Mouse (Mus musculus): ENCODE results near the gene Gm45208. TPM values are rescaled to one million over a fixed set of nuclear protein-coding genes. Genes with fewer than 3 reads are reported as not detected.

The Gm45208 gene
- polyA plus RNA-seq, 1 experiment from 2014 or later: 0.34 TPM

GRCm38 (mm10) chrX:7733571-7734156 lies 11.6 kb downstream of the Gm45208 start:
- Histone ChIP-seq H3K36me3 (ENCODE audit: control insufficient read depth, insufficient read depth, low read length) (no peaks in the 10 kb centered on the region), H3K4me2 (peak overlapping the region; percentile 30), H3K27ac (ENCODE audit: low read depth, low read length) (no peak overlapping the region), H3K4me3 (ENCODE audit: low read depth, low read length) (no peak overlapping the region), H3K9me3 (replicated peaks; ENCODE audit: control insufficient read depth, low read length) (no peaks in the 10 kb centered on the region), H3K27me3 (ENCODE audit: control insufficient read depth, insufficient read depth, low read length) (no peaks in the 10 kb centered on the region), H3K9ac (ENCODE audit: low read depth, low read length) (no peak overlapping the region), H3K4me1 (ENCODE audit: control insufficient read depth, insufficient read depth, low read length) (no peaks in the 10 kb centered on the region)
- no peak for ATAC-seq (replicated peaks; ENCODE audit: insufficient number of reproducible peaks, low FRiP score, low TSS enrichment)
- 31% methylated on average over 24 of the region's 26 CpGs for WGBS (ENCODE audit: insufficient replicate concordance)

- Histone ChIP-seq H3K9me3 (replicated peaks; ENCODE audit: control insufficient read depth, low read length) (no peaks in the 10 kb centered on the region), H3K4me1 (ENCODE audit: control insufficient read depth, insufficient read depth, low read length) (no peaks in the 10 kb centered on the region), H3K9ac (ENCODE audit: low read depth, low read length) (no peak overlapping the region), H3K4me2 (no peak overlapping the region), H3K36me3 (ENCODE audit: control insufficient read depth, insufficient read depth, low read length) (no peaks in the 10 kb centered on the region), H3K27me3 (ENCODE audit: control insufficient read depth, insufficient read depth, low read length) (no peaks in the 10 kb centered on the region), H3K27ac (ENCODE audit: low read depth, low read length) (no peak overlapping the region), H3K4me3 (ENCODE audit: low read depth, low read length) (no peak overlapping the region)
- WGBS (ENCODE audit: insufficient replicate concordance): 73% methylated on average over 14 of the region's 14 CpGs
- ATAC-seq (replicated peaks; ENCODE audit: insufficient number of reproducible peaks, low FRiP score, low TSS enrichment): no peak
These were observed 17.5 kb downstream of the Gm45208 start for GRCm38 (mm10) chrX:7739336-7740081.

- no peak for ATAC-seq (replicated peaks; ENCODE audit: insufficient number of reproducible peaks, low FRiP score, low TSS enrichment)
- WGBS (ENCODE audit: insufficient replicate concordance): 46% methylated on average over 10 of the region's 10 CpGs
- H3K4me2 ChIP-seq: no peak overlapping the region
- no peaks in the 10 kb centered on the region for H3K27me3 ChIP-seq (ENCODE audit: control insufficient read depth, insufficient read depth, low read length)
- H3K4me1 ChIP-seq (ENCODE audit: control insufficient read depth, insufficient read depth, low read length): no peaks in the 10 kb centered on the region
- no peak overlapping the region for H3K4me3 ChIP-seq (ENCODE audit: low read depth, low read length)
- H3K9ac ChIP-seq (ENCODE audit: low read depth, low read length): no peak overlapping the region
- no peak overlapping the region for H3K27ac ChIP-seq (ENCODE audit: low read depth, low read length)
- H3K36me3 ChIP-seq (ENCODE audit: control insufficient read depth, insufficient read depth, low read length): no peaks in the 10 kb centered on the region
- H3K9me3 ChIP-seq (replicated peaks; ENCODE audit: control insufficient read depth, low read length): no peaks in the 10 kb centered on the region
These were observed 18.2 kb downstream of the Gm45208 start for GRCm38 (mm10) chrX:7740082-7740819.

GRCm38 (mm10) chrX:7741103-7741502 lies 19.1 kb downstream of the Gm45208 start:
- Histone ChIP-seq H3K27me3 (ENCODE audit: control insufficient read depth, insufficient read depth, low read length) (no peaks in the 10 kb centered on the region), H3K4me1 (ENCODE audit: control insufficient read depth, insufficient read depth, low read length) (no peaks in the 10 kb centered on the region), H3K4me3 (ENCODE audit: low read depth, low read length) (no peak overlapping the region), H3K27ac (ENCODE audit: low read depth, low read length) (no peak overlapping the region), H3K4me2 (no peak overlapping the region), H3K9me3 (replicated peaks; ENCODE audit: control insufficient read depth, low read length) (no peaks in the 10 kb centered on the region), H3K36me3 (ENCODE audit: control insufficient read depth, insufficient read depth, low read length) (no peaks in the 10 kb centered on the region), H3K9ac (ENCODE audit: low read depth, low read length) (no peak overlapping the region)
- WGBS (ENCODE audit: insufficient replicate concordance): 47% methylated on average over 5 of the region's 5 CpGs
- no peak for ATAC-seq (replicated peaks; ENCODE audit: insufficient number of reproducible peaks, low FRiP score, low TSS enrichment)

GRCm38 (mm10) chrX:7743470-7743869 lies 21.4 kb downstream of the Gm45208 start:
- no peak overlapping the region for H3K4me3 ChIP-seq (ENCODE audit: low read depth, low read length)
- ATAC-seq (replicated peaks; ENCODE audit: insufficient number of reproducible peaks, low FRiP score, low TSS enrichment): no peak
- H3K36me3 ChIP-seq (ENCODE audit: control insufficient read depth, insufficient read depth, low read length): no peaks in the 10 kb centered on the region
- H3K27ac ChIP-seq (ENCODE audit: low read depth, low read length): no peak overlapping the region
- H3K4me2 ChIP-seq: no peak overlapping the region
- WGBS (ENCODE audit: insufficient replicate concordance): 53% methylated on average over 5 of the region's 5 CpGs
- no peak overlapping the region for H3K9ac ChIP-seq (ENCODE audit: low read depth, low read length)
- no peaks in the 10 kb centered on the region for H3K4me1 ChIP-seq (ENCODE audit: control insufficient read depth, insufficient read depth, low read length)
- H3K27me3 ChIP-seq (ENCODE audit: control insufficient read depth, insufficient read depth, low read length): no peaks in the 10 kb centered on the region
- H3K9me3 ChIP-seq (replicated peaks; ENCODE audit: control insufficient read depth, low read length): no peaks in the 10 kb centered on the region

GRCm38 (mm10) chrX:7744940-7745339 lies 22.9 kb downstream of the Gm45208 start:
- 63% methylated on average over 1 of the region's 1 CpGs for WGBS (ENCODE audit: insufficient replicate concordance)
- ATAC-seq (replicated peaks; ENCODE audit: insufficient number of reproducible peaks, low FRiP score, low TSS enrichment): no peak
- Histone ChIP-seq H3K4me2 (no peak overlapping the region), H3K9ac (ENCODE audit: low read depth, low read length) (no peak overlapping the region), H3K27ac (ENCODE audit: low read depth, low read length) (no peak overlapping the region), H3K27me3 (ENCODE audit: control insufficient read depth, insufficient read depth, low read length) (no peaks in the 10 kb centered on the region), H3K4me1 (ENCODE audit: control insufficient read depth, insufficient read depth, low read length) (no peaks in the 10 kb centered on the region), H3K4me3 (ENCODE audit: low read depth, low read length) (no peak overlapping the region), H3K36me3 (ENCODE audit: control insufficient read depth, insufficient read depth, low read length) (no peaks in the 10 kb centered on the region), H3K9me3 (replicated peaks; ENCODE audit: control insufficient read depth, low read length) (no peaks in the 10 kb centered on the region)

GRCm38 (mm10) chrX:7745429-7745828 lies 23.4 kb downstream of the Gm45208 start:
- H3K4me2 ChIP-seq: no peak overlapping the region
- WGBS (ENCODE audit: insufficient replicate concordance): 90% methylated on average over 8 of the region's 8 CpGs

GRCm38 (mm10) chrX:7750432-7751116 lies 28.5 kb downstream of the Gm45208 start, which contains the start of gene Ccdc120:
Gene Ccdc120, minus strand, starts transcription at chrX:7750905.
- peak; percentile 39; the same call in 1 of the 2 replicates for ATAC-seq (replicated peaks; ENCODE audit: insufficient number of reproducible peaks, low FRiP score, low TSS enrichment)
- Histone ChIP-seq H3K27me3 (ENCODE audit: control insufficient read depth, insufficient read depth, low read length) (no peaks in the 10 kb centered on the region), H3K4me3 (ENCODE audit: low read depth, low read length) (peak within 1 kb of the TSS; percentile 58), H3K4me1 (ENCODE audit: control insufficient read depth, insufficient read depth, low read length) (no peaks in the 10 kb centered on the region), H3K4me2 (peak within 1 kb of the TSS; percentile 62), H3K36me3 (ENCODE audit: control insufficient read depth, insufficient read depth, low read length) (no peaks in the 10 kb centered on the region), H3K9ac (ENCODE audit: low read depth, low read length) (peak within 1 kb of the TSS; percentile 76), H3K9me3 (replicated peaks; ENCODE audit: control insufficient read depth, low read length) (no peaks in the 10 kb centered on the region), H3K27ac (ENCODE audit: low read depth, low read length) (no peak within 1 kb of the TSS)
- WGBS (ENCODE audit: insufficient replicate concordance): 12% methylated on average over 46 of the region's 56 CpGs

More at GRCm38 (mm10) chrX:7745429-7745828, 23.4 kb downstream of the Gm45208 start:
- no peaks in the 10 kb centered on the region for H3K4me1 ChIP-seq (ENCODE audit: control insufficient read depth, insufficient read depth, low read length)
- no peak for ATAC-seq (replicated peaks; ENCODE audit: insufficient number of reproducible peaks, low FRiP score, low TSS enrichment)
- no peaks in the 10 kb centered on the region for H3K36me3 ChIP-seq (ENCODE audit: control insufficient read depth, insufficient read depth, low read length)
- H3K9ac ChIP-seq (ENCODE audit: low read depth, low read length): no peak overlapping the region
- no peak overlapping the region for H3K4me3 ChIP-seq (ENCODE audit: low read depth, low read length)
- H3K27ac ChIP-seq (ENCODE audit: low read depth, low read length): no peak overlapping the region
- no peaks in the 10 kb centered on the region for H3K27me3 ChIP-seq (ENCODE audit: control insufficient read depth, insufficient read depth, low read length)
- H3K9me3 ChIP-seq (replicated peaks; ENCODE audit: control insufficient read depth, low read length): no peaks in the 10 kb centered on the region
